Mouse (Mus musculus) kidney, postnatal 0 days (tissue): ENCODE data around the gene Elobl. TPM values are rescaled to one million over a fixed set of nuclear protein-coding genes. Genes with fewer than 3 reads are reported as not detected.

Experiments used
- ATAC-seq: fragments of 200-750 bp; cut with Nextera tagmentation; replicated peaks from 2 replicates; pipeline ENCODE4 v1.8.0; 2017; ENCODE audit warnings: low read depth, moderate number of reproducible peaks, moderate TSS enrichment, moderate library complexity; ENCODE audit not compliant: low FRiP score
- DNase-seq: peaks from one replicate; pipeline ENCODE4 v3.0.0-alpha.2; 2016; ENCODE audit warnings: low spot score
- H3K27ac ChIP-seq: fragments of 300-500 bp; sonication (generic); 2 replicates; pipeline ENCODE4 v1.5.1; 2014; ENCODE audit warnings: mild to moderate bottlenecking
- H3K27me3 ChIP-seq: fragments of 300-500 bp; sonication (generic); 2 replicates; pipeline ENCODE4 v1.6.1; 2014; ENCODE audit warnings: low read length, mixed read lengths; ENCODE audit not compliant: insufficient read depth
- H3K36me3 ChIP-seq: fragments of 300-500 bp; sonication (generic); 2 replicates; pipeline ENCODE4 v1.6.1; 2014; ENCODE audit warnings: low read length, mixed read lengths; ENCODE audit not compliant: insufficient read depth
- H3K4me1 ChIP-seq: fragments of 300-500 bp; sonication (generic); replicated peaks from 2 replicates; pipeline ENCODE4 v1.6.1; 2014; ENCODE audit warnings: antibody characterized with exemption, low read length, mixed read lengths; ENCODE audit not compliant: insufficient read depth
- H3K4me2 ChIP-seq: fragments of 300-500 bp; sonication (generic); 2 replicates; pipeline ENCODE4 v1.6.1; 2014; ENCODE audit warnings: mild to moderate bottlenecking, low read length, moderate library complexity, mixed read lengths
- H3K4me3 ChIP-seq: fragments of 300-500 bp; sonication (generic); replicated peaks from 2 replicates; pipeline ENCODE4 v1.5.1; 2014; ENCODE audit warnings: low read depth, low read length
- H3K9ac ChIP-seq: fragments of 300-500 bp; sonication (generic); 2 replicates; pipeline ENCODE4 v1.6.1; 2014; ENCODE audit warnings: low read depth, low read length
- H3K9me3 ChIP-seq: fragments of 300-500 bp; sonication (generic); replicated peaks from 2 replicates; pipeline ENCODE4 v1.6.1; 2016; ENCODE audit warnings: low read length, inconsistent platforms, mixed read lengths
- CTCF ChIP-seq: IDR thresholded peaks from 2 replicates; pipeline ENCODE4 v1.5.1; 2016; ENCODE audit warnings: antibody characterized with exemption, low read depth, mild to moderate bottlenecking, moderate library complexity
- WGBS: fragments of 180-500 bp; shearing (Covaris S2); extraction: QIAGEN DNeasy Blood & Tissue Kit; methylation state at CpG from one replicate; pipeline ENCODE4 v1.1.7; 2014; 5-methylcytosine and 5-hydroxymethylcytosine counted together
- polyA plus RNA-seq: library from polyadenylated mRNA; unstranded; fragments of >200 nt; fragmentation: Nextera tagmentation; extraction: Ambion mirVana; gene quantifications from 2 replicates; pipeline ENCODE4 v1.2.1, GENCODE M21; 2015

Gene Elobl
- polyA plus RNA-seq, 1 experiment from 2014 or later: not detected

GRCm38 (mm10) chr11:88948896-88949295, 17.8 kb downstream of the Elobl start:
- DNase-seq (no peak), ATAC-seq (no peak)
- no peak for TF ChIP-seq CTCF

GRCm38 (mm10) chr11:88945971-88946585, 20.7 kb downstream of the Elobl start:
- 59% methylated on average over 8 of the region's 8 CpGs for WGBS
- H3K27ac ChIP-seq: no peak overlapping the region
- TF ChIP-seq CTCF: no peak
- no peak overlapping the region for H3K9ac ChIP-seq
- peak; percentile 51; the same call in 1 of the 2 replicates for ATAC-seq
- H3K27me3 ChIP-seq: no peaks in the 10 kb centered on the region
- H3K36me3 ChIP-seq: peaks cover 27% of the 10 kb centered on the region; the same call in 1 of the 2 replicates
- DNase-seq: peak; percentile 74
- H3K4me3 ChIP-seq: no peak overlapping the region
- no peaks in the 10 kb centered on the region for H3K4me1 ChIP-seq
- H3K4me2 ChIP-seq: no peak overlapping the region
- no peaks in the 10 kb centered on the region for H3K9me3 ChIP-seq

More at GRCm38 (mm10) chr11:88948896-88949295, 17.8 kb downstream of the Elobl start:
- peaks cover 19% of the 10 kb centered on the region; the same call in 1 of the 2 replicates for H3K36me3 ChIP-seq
- no peak overlapping the region for H3K4me2 ChIP-seq
- H3K4me3 ChIP-seq: no peak overlapping the region
- no peaks in the 10 kb centered on the region for H3K4me1 ChIP-seq
- H3K9me3 ChIP-seq: no peaks in the 10 kb centered on the region
- H3K27ac ChIP-seq: no peak overlapping the region
- no peaks in the 10 kb centered on the region for H3K27me3 ChIP-seq
- WGBS: 70% methylated on average over 8 of the region's 8 CpGs
- no peak overlapping the region for H3K9ac ChIP-seq

- Histone ChIP-seq H3K27me3 (no peaks in the 10 kb centered on the region), H3K4me2 (no peak overlapping the region), H3K4me1 (no peaks in the 10 kb centered on the region), H3K9me3 (no peaks in the 10 kb centered on the region), H3K36me3 (peaks cover 25% of the 10 kb centered on the region; the same call in 1 of the 2 replicates), H3K27ac (no peak overlapping the region), H3K4me3 (no peak overlapping the region), H3K9ac (no peak overlapping the region)
- 80% methylated on average over 12 of the region's 12 CpGs for whole genome bisulfite sequencing
- no peak for TF ChIP-seq CTCF
- ATAC-seq (no peak), DNase-seq (no peak)
These were observed 25.2 kb downstream of the Elobl start for GRCm38 (mm10) chr11:88941489-88941888.

- Histone ChIP-seq H3K4me3 (no peak overlapping the region), H3K9ac (no peak overlapping the region), H3K27ac (no peak overlapping the region), H3K27me3 (no peaks in the 10 kb centered on the region), H3K9me3 (no peaks in the 10 kb centered on the region), H3K4me1 (no peaks in the 10 kb centered on the region), H3K36me3 (peaks cover 30% of the 10 kb centered on the region; the same call in 1 of the 2 replicates), H3K4me2 (no peak overlapping the region)
- DNase-seq (no peak), ATAC-seq (no peak)
- WGBS: 90% methylated on average over 4 of the region's 4 CpGs
- TF ChIP-seq CTCF: no peak
These were observed 27.1 kb downstream of the Elobl start for GRCm38 (mm10) chr11:88939634-88940033.

GRCm38 (mm10) chr11:88938770-88939169, 28.0 kb downstream of the Elobl start:
- H3K4me2 ChIP-seq: no peak overlapping the region
- H3K36me3 ChIP-seq: 0 out of 2 replicates have a peak, but pooled peaks cover 27% of the 10 kb centered on the region
- TF ChIP-seq CTCF: peak; percentile 41
- no peak overlapping the region for H3K9ac ChIP-seq
- no peaks in the 10 kb centered on the region for H3K27me3 ChIP-seq
- no peak overlapping the region for H3K4me3 ChIP-seq
- DNase-seq (no peak), ATAC-seq (no peak)
- H3K4me1 ChIP-seq: no peaks in the 10 kb centered on the region
- H3K9me3 ChIP-seq: no peaks in the 10 kb centered on the region
- 99% methylated on average over 2 of the region's 2 CpGs for whole genome bisulfite sequencing
- H3K27ac ChIP-seq: no peak overlapping the region

DNA sequence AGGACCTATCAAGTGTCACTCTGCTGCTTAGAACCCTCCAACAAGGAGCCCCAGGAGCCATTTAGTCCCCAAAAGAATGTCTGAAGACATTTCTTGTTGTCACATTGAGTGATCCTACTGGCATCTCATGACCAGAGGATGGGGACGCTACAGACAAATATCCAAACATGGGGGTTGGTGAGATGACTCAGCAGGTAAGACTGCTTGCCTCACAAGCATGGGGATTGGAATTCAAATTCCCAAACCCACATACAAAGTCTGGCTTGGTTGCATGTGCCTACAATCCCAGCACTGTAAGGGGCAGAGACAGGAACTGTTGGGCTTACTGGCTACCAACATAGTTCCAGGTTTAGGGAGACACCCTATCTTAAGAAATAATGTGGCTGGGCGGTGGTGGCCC, 28.8 kb downstream of the Elobl start:
- Histone ChIP-seq H3K36me3 (0 out of 2 replicates have a peak, but pooled peaks cover 25% of the 10 kb centered on the region), H3K4me1 (no peaks in the 10 kb centered on the region), H3K9ac (no peak overlapping the region), H3K9me3 (no peaks in the 10 kb centered on the region), H3K4me2 (no peak overlapping the region), H3K27ac (no peak overlapping the region), H3K4me3 (no peak overlapping the region), H3K27me3 (no peaks in the 10 kb centered on the region)
- DNase-seq (no peak), ATAC-seq (no peak)
- no peak for TF ChIP-seq CTCF
- 87% methylated on average over 2 of the region's 2 CpGs for WGBS
